Mouse (Mus musculus): ENCODE measurements around the gene Fam222b. TPM values are rescaled to one million over a fixed set of nuclear protein-coding genes. Genes with fewer than 3 reads are reported as not detected.

The Fam222b gene
- polyA plus RNA-seq, 1 experiment from 2014 or later: 31.4 TPM

DNA sequence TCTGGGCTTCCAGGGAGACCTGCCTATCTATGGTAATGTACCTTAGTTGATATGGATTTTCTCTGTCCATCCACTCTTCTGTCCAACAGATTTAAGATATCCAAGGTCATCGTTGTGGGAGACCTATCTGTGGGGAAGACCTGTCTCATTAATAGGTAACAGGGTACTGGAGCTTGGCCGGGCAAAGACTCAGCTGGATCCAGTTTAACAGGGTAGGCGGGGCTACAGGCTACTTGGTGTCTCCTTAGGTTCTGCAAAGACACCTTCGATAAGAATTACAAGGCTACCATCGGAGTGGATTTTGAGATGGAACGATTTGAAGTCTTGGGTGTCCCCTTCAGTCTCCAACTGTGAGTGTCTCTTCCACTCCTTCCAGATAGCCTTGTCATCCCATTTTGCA lies 95.6 kb downstream of the Fam222b start:
- WGBS: 70% methylated on average over 6 of the region's 6 CpGs
- Histone ChIP-seq H3K27me3 (no peaks in the 10 kb centered on the region), H3K4me1 (replicated peaks) (peaks cover 31% of the 10 kb centered on the region), H3K36me3 (peaks cover 32% of the 10 kb centered on the region), H3K9ac (peak overlapping the region; percentile 94), H3K9me3 (no peaks in the 10 kb centered on the region), H3K27ac (peak overlapping the region; percentile 93), H3K4me3 (peak overlapping the region; percentile 63), H3K4me2 (peak overlapping the region; percentile 67)
- ATAC-seq (ENCODE audit: low FRiP score): no peak

DNA sequence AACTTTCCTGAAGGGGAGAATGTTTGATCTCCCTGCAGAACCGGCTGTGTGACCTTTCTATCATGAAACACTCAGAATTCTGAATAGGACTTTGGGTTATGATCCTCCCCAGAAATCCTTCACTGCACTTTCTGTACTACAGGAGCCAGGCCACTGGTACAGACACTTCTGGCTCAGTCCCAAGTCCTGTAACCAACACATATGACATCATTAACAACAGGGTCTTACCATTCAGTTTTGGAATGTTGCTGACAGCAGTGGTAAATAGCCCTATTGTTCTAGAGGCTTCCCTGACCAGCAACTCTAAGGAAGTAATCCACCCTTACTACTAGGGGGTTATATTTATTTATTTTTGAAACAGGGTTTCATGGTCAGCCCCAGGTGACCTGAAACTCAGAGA lies 98.7 kb downstream of the Fam222b start, which contains the start of gene Proca1:
TSS of gene Proca1 (plus strand) at position 280 of the 400 bp plus-strand sequence.
- Histone ChIP-seq H3K27me3 (no peaks in the 10 kb centered on the region), H3K36me3 (peaks cover 32% of the 10 kb centered on the region), H3K9me3 (no peaks in the 10 kb centered on the region), H3K4me1 (replicated peaks) (peaks cover 28% of the 10 kb centered on the region), H3K27ac (no peak within 1 kb of the TSS), H3K9ac (no peak within 1 kb of the TSS), H3K4me2 (peak within 1 kb of the TSS; percentile 48), H3K4me3 (no peak within 1 kb of the TSS)
- ATAC-seq (ENCODE audit: low FRiP score): no peak
- 91% methylated on average over 1 of the region's 1 CpGs for WGBS

DNA sequence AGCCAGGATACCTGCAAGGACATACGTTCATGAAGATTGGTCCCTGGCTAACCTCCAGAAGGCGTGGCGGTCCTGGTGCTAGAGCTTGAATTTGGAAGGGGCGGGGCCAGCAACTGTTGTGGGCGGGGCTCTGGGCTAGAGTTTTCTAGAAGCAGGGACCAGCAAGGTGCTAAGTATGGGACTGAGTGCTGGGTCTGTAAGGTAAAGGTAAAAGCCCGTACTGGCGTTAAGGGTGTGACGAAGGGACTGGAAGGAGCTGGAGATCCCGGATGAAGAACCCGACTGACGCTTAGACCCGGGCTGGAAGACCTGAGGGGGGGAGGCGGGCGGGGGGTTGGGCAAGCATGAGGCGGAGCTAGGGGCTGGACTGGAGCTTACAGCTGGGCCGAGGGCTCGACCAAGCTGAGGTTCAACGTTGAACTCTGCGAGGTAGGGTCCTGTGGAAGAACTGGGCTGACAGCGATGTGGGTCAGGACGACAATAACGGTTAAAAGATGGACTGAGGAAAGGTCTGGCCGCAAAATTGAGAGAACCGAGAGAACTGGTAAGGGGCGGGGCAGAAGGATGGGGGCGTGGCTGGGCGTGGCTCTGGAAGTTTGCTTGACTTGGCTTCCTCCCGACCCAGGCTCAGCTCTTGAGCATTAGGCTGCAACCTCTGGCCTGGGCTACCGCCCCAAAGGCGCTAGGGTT lies 100.1 kb downstream of the Fam222b start:
- H3K27ac ChIP-seq: no peak overlapping the region
- peak overlapping the region; percentile 49; the same call in 1 of the 2 replicates for H3K9ac ChIP-seq
- peak; percentile 57 for ATAC-seq (ENCODE audit: low FRiP score)
- H3K9me3 ChIP-seq: no peaks in the 10 kb centered on the region
- H3K4me3 ChIP-seq: peak overlapping the region; percentile 32
- peaks cover 21% of the 10 kb centered on the region for H3K4me1 ChIP-seq (replicated peaks)
- H3K27me3 ChIP-seq: no peaks in the 10 kb centered on the region
- peaks cover 32% of the 10 kb centered on the region for H3K36me3 ChIP-seq
- 4% methylated on average over 30 of the region's 30 CpGs for WGBS
- peak overlapping the region; percentile 48 for H3K4me2 ChIP-seq

DNA sequence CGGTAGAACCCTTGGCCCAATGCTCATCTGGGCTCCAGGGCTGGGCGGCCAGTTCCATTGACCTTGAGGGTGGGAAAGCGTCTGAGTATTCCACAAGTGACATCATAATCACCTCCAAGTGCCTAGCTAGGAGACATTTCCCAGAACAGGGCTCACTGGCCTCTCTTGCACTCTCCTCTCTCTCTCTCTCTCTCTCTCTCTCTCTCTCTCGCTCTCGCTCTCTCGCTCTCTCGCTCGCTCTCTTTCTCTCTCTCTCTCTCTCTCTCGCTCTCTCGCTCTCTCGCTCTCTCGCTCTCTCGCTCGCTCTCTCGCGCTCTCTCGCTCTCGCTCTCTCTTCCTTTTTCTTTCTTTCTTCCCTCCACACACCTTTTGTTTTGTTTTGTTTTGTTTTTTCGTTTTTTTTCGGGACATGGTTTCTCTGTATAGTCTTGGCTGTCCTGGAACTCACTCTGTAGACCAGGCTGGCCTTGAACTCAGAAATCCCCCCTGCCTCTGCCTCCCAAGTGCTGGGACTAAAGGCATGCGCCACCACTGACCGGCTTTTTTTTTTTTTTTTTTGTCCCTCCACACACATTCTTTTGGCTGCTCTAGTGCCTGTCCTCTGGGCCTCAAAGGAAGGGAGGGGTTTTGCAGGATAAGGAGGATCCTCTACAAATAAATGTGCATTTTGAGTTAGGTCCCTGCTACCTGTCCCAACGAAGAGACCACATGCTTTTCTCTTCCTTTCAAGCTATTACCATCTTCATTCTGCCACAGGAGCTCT lies 100.8 kb downstream of the Fam222b start:
- H3K27ac ChIP-seq: no peak overlapping the region
- WGBS: 64% methylated on average over 23 of the region's 23 CpGs
- peak overlapping the region; percentile 32 for H3K4me3 ChIP-seq
- 0 out of 2 replicates have a peak, but pooled peaks have one; percentile 37 for ATAC-seq (ENCODE audit: low FRiP score)
- H3K4me1 ChIP-seq (replicated peaks): peaks cover 14% of the 10 kb centered on the region
- H3K27me3 ChIP-seq: no peaks in the 10 kb centered on the region
- H3K4me2 ChIP-seq: peak overlapping the region; percentile 48
- H3K9ac ChIP-seq: no peak overlapping the region; the same call in 1 of the 2 replicates
- H3K36me3 ChIP-seq: peaks cover 32% of the 10 kb centered on the region
- H3K9me3 ChIP-seq: no peaks in the 10 kb centered on the region

DNA sequence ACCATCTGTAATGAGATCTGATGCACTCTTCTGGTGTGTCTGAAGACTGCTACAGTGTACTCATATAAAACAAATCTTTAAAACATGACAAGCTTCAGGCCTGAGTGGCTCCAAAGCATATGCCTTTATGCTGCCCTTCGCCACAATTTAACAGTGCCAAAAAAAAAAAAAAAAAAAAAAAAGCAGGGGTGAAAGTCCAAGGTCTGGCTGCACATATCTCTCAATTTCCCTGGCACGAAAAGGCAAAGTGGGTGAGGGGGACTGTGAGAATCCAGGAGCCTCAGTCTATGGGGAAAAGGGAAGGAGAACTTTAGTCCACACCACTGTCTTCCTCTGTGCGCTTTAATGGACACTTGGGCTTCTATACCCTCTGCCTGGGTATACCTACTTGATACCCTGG lies 107.9 kb downstream of the Fam222b start:
- no peak overlapping the region for H3K4me3 ChIP-seq
- no peak overlapping the region for H3K27ac ChIP-seq
- WGBS: 93% methylated on average over 3 of the region's 3 CpGs
- H3K4me1 ChIP-seq (replicated peaks): peaks cover 15% of the 10 kb centered on the region
- H3K4me2 ChIP-seq: no peak overlapping the region
- no peaks in the 10 kb centered on the region for H3K9me3 ChIP-seq
- no peak overlapping the region for H3K9ac ChIP-seq
- no peaks in the 10 kb centered on the region for H3K27me3 ChIP-seq
- no peak for ATAC-seq (ENCODE audit: low FRiP score)
- peaks cover 43% of the 10 kb centered on the region for H3K36me3 ChIP-seq

DNA sequence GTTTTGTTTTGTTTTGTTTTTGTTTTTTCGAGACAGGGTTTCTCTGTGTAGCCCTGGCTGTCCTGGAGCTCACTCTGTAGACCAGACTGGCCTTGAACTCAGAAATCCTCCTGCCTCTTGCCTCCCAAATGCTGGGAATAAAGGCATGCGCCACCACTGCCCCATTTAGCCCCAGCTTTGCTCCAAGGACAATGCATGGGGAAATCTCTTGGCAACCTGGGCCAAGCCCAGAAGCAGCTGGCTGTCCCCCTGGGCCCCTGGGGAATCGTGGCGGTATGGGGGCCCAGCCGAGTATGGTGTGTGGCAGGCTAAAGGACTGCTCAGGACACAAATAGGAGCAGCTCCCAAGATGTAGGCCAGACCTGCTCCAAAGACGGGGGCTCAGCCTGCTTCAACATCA lies 109.8 kb downstream of the Fam222b start:
- Histone ChIP-seq H3K9me3 (no peaks in the 10 kb centered on the region), H3K4me3 (no peak overlapping the region), H3K9ac (0 out of 2 replicates have a peak overlapping the region, but pooled peaks have one; percentile 8), H3K4me1 (replicated peaks) (peaks cover 15% of the 10 kb centered on the region), H3K36me3 (peaks cover 62% of the 10 kb centered on the region), H3K4me2 (no peak overlapping the region), H3K27me3 (no peaks in the 10 kb centered on the region), H3K27ac (no peak overlapping the region)
- WGBS: 71% methylated on average over 6 of the region's 6 CpGs
- no peak for ATAC-seq (ENCODE audit: low FRiP score)

DNA sequence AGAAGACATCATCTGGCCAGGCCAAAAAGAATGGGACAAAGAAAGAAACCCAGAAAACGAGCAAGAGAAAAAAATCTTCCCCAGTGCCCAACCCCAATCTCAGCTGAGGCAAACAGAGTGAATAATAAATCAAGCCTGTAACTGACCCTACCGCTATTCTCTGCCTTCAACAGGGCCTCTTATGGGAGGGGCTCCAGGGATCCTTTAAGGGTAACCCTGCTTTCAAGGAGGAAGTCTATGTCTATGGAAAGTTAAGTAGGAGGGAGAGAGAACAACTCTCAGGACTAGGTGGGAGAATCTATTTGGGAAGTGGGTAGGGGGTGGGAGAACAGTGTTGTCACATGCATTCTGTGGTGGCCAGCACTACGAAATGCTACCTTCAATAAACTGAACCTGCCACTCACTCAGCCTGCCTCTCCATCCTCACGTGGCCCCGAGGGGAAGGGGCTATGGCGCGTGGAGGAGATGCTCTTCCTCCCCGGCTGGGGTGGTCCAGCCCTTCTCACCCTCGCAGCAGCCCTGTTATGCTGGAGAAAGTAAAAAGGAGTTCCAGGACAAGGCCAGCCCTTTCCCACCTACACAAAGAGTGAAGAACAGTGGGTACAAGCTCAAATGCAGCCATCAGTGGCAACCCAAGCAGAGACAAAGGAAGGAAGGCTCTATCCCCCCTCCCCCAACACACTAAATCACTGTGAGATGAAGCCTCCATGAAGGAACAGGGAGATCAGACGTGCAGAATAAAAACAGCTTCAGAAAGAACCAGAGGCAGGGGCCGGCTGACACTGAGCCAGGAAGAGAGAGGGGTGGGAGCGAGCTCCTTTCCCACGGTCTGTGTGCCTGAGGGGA lies 111.1 kb downstream of the Fam222b start:
- peaks cover 15% of the 10 kb centered on the region for H3K4me1 ChIP-seq (replicated peaks)
- no peaks in the 10 kb centered on the region for H3K9me3 ChIP-seq
- H3K4me3 ChIP-seq: no peak overlapping the region
- peak overlapping the region; percentile 15; the same call in 1 of the 2 replicates for H3K9ac ChIP-seq
- no peaks in the 10 kb centered on the region for H3K27me3 ChIP-seq
- no peak overlapping the region for H3K4me2 ChIP-seq
- H3K27ac ChIP-seq: peak overlapping the region; percentile 80
- ATAC-seq (ENCODE audit: low FRiP score): 0 out of 2 replicates have a peak, but pooled peaks have one; percentile 24
- H3K36me3 ChIP-seq: peaks cover 75% of the 10 kb centered on the region
- 55% methylated on average over 13 of the region's 13 CpGs for WGBS

MicroRNAs within 50 kb of the gene (microRNA counts, 519-probe panel; counts per million panel counts)
- 3,572 counts per million, percentile 47 among the panel's probes with 10 or more counts for microRNA mmu-miR-144
- microRNA mmu-miR-451: 3,299 counts per million, percentile 41 among the panel's probes with 10 or more counts

Small RNA genes lying within 50 kb of the gene (microRNA-seq; reads per million reads assigned to microRNA genes)
- gene Mir144: 21.9 reads per million, percentile 31 among the genes with 10 or more reads in this experiment
- gene Mir451a: not detected
- not detected for gene Mir451b
- not detected for gene Mir7653

Other genes with a start within 250 kb of the Fam222b start
- 4.2 and 6.6 TPM in 2 replicates for gene Pipox, start 200.6 kb upstream of the Fam222b start, polyA plus RNA-seq (2015; fragmentation: Nextera tagmentation; extraction: Ambion mirVana)
- 112 and 121 TPM in 2 replicates for gene Sez6, start 163.9 kb upstream of the Fam222b start, polyA plus RNA-seq (2015; fragmentation: Nextera tagmentation; extraction: Ambion mirVana)
- 18.9 and 21.2 TPM in 2 replicates for gene Phf12, start 111.9 kb upstream of the Fam222b start, polyA plus RNA-seq (2015; fragmentation: Nextera tagmentation; extraction: Ambion mirVana)
- 37.1 and 39.3 TPM in 2 replicates for gene Dhrs13, start 62.4 kb upstream of the Fam222b start, polyA plus RNA-seq (2015; fragmentation: Nextera tagmentation; extraction: Ambion mirVana)
- 80.5 and 86.4 TPM in 2 replicates for gene Flot2, start 56.7 kb upstream of the Fam222b start, polyA plus RNA-seq (2015; fragmentation: Nextera tagmentation; extraction: Ambion mirVana)
- 31.5 and 32.0 TPM in 2 replicates for gene Eral1, start 14.3 kb upstream of the Fam222b start, polyA plus RNA-seq (2015; fragmentation: Nextera tagmentation; extraction: Ambion mirVana)
- 125 and 127 TPM in 2 replicates for gene Traf4, start 70.9 kb downstream of the Fam222b start, polyA plus RNA-seq (2015; fragmentation: Nextera tagmentation; extraction: Ambion mirVana)
- 6.6 and 6.7 TPM in 2 replicates for gene Nek8, start 82.0 kb downstream of the Fam222b start, polyA plus RNA-seq (2015; fragmentation: Nextera tagmentation; extraction: Ambion mirVana)
- 7.0 and 8.3 TPM in 2 replicates for gene Tlcd1, start 82.1 kb downstream of the Fam222b start, polyA plus RNA-seq (2015; fragmentation: Nextera tagmentation; extraction: Ambion mirVana)
- gene Rpl23a, start 88.9 kb downstream of the Fam222b start, polyA plus RNA-seq (2015; fragmentation: Nextera tagmentation; extraction: Ambion mirVana): 913 and 965 TPM in 2 replicates
- 53.2 TPM in 2 replicates for gene Rab34, start 93.8 kb downstream of the Fam222b start, polyA plus RNA-seq (2015; fragmentation: Nextera tagmentation; extraction: Ambion mirVana)
- gene Proca1, start 98.7 kb downstream of the Fam222b start, polyA plus RNA-seq (2015; fragmentation: Nextera tagmentation; extraction: Ambion mirVana): 2.5 and 3.3 TPM in 2 replicates
- 87.1 and 87.8 TPM in 2 replicates for gene Sdf2, start 151.1 kb downstream of the Fam222b start, polyA plus RNA-seq (2015; fragmentation: Nextera tagmentation; extraction: Ambion mirVana)
- gene Supt6, start 151.3 kb downstream of the Fam222b start, polyA plus RNA-seq (2015; fragmentation: Nextera tagmentation; extraction: Ambion mirVana): 29.9 and 30.1 TPM in 2 replicates
- 64.9 and 67.2 TPM in 2 replicates for gene 2610507B11Rik, start 167.1 kb downstream of the Fam222b start, polyA plus RNA-seq (2015; fragmentation: Nextera tagmentation; extraction: Ambion mirVana)
- 0.19 and 0.49 TPM in 2 replicates for gene BC030499, start 196.2 kb downstream of the Fam222b start, polyA plus RNA-seq (2015; fragmentation: Nextera tagmentation; extraction: Ambion mirVana)
- gene Spag5, start 206.9 kb downstream of the Fam222b start, polyA plus RNA-seq (2015; fragmentation: Nextera tagmentation; extraction: Ambion mirVana): 9.9 and 10.2 TPM in 2 replicates
- gene Aldoc, start 228.3 kb downstream of the Fam222b start, polyA plus RNA-seq (2015; fragmentation: Nextera tagmentation; extraction: Ambion mirVana): 144 and 175 TPM in 2 replicates
- gene Pigs, start 233.8 kb downstream of the Fam222b start, polyA plus RNA-seq (2015; fragmentation: Nextera tagmentation; extraction: Ambion mirVana): 75.0 and 78.2 TPM in 2 replicates
- 75.1 and 76.7 TPM in 2 replicates for gene Unc119, start 248.8 kb downstream of the Fam222b start, polyA plus RNA-seq (2015; fragmentation: Nextera tagmentation; extraction: Ambion mirVana)

Data from hindbrain, embryonic 13.5 days (tissue).